Mouse (Mus musculus) lung, postnatal 14 days (tissue): Measurements from ENCODE around the gene Kcnj5.

Experiments used
- DNase-seq: peaks from one replicate; pipeline ENCODE4 v3.0.0; 2021

Gene Kcnj5

GRCm38 (mm10) chr9:32315999-32316398 is 28.2 kb downstream of the Kcnj5 start:
- DNase-seq: no peak

- peak; percentile 56 for DNase-seq
These were observed 30.1 kb downstream of the Kcnj5 start for GRCm38 (mm10) chr9:32314071-32314470.

GRCm38 (mm10) chr9:32312208-32312607 is 31.9 kb downstream of the Kcnj5 start:
- DNase-seq: no peak

- DNase-seq: peak; percentile 9
These were observed 32.4 kb downstream of the Kcnj5 start for GRCm38 (mm10) chr9:32311786-32312185.

- DNase-seq: no peak
These were observed 41.5 kb downstream of the Kcnj5 start for GRCm38 (mm10) chr9:32302501-32303150.

- DNase-seq: no peak
These were observed 48.9 kb downstream of the Kcnj5 start for GRCm38 (mm10) chr9:32295061-32295800.

- no peak for DNase-seq
These were observed 51.5 kb downstream of the Kcnj5 start for GRCm38 (mm10) chr9:32292686-32293085.

GRCm38 (mm10) chr9:32291618-32292017 is 52.5 kb downstream of the Kcnj5 start:
- no peak for DNase-seq

GRCm38 (mm10) chr9:32283591-32283990 is 60.6 kb downstream of the Kcnj5 start:
- no peak for DNase-seq

- DNase-seq: no peak
These were observed 63.7 kb downstream of the Kcnj5 start for GRCm38 (mm10) chr9:32280456-32280855.

- no peak for DNase-seq
These were observed 64.4 kb downstream of the Kcnj5 start for GRCm38 (mm10) chr9:32279789-32280188.

GRCm38 (mm10) chr9:32278052-32278451 is 66.1 kb downstream of the Kcnj5 start:
- DNase-seq: no peak

- peak; percentile 83 for DNase-seq
These were observed 72.2 kb downstream of the Kcnj5 start for GRCm38 (mm10) chr9:32271896-32272444.
